Mouse (Mus musculus) lung, adult 2 months (tissue): ENCODE results near the gene Elovl5.

Experiments
- CTCF ChIP-seq: fragments of 200-500 bp; IDR thresholded peaks from 2 replicates; pipeline ENCODE4 v1.5.1; 2011; ENCODE audit warnings: mild to moderate bottlenecking, low read length, control low read depth; ENCODE audit not compliant: insufficient read depth
- POLR2A ChIP-seq: fragments of 200-500 bp; IDR thresholded peaks from 2 replicates; pipeline ENCODE4 v1.6.1; 2011; ENCODE audit warnings: low read depth, mild to moderate bottlenecking, control low read depth, low read length, borderline replicate concordance; ENCODE audit errors: extremely low read depth

DNA sequence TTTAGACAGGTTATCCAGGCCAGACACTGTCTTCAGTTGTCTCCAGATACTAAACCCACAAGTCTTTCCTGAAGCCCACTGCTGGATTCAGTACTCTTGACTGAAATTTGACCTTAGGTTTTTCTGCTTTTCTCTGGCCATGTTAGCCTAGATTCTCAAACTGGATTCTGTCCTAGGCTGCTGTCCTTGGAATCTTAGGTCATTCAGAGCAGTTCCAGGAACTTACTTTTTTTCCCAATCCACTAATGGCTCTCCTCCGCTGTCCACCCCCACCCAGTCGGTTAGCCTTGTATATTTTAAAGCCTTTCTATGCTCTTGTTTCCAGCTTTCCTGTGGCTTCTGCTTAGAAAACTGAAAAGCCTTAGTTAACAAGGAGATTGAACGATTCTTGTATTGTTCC lies 37.8 kb downstream of the Elovl5 start:
- TF ChIP-seq POLR2A, result no peak
- TF ChIP-seq CTCF, result no peak
